Mouse (Mus musculus) heart, embryonic 15.5 days (tissue): Measurements from ENCODE around the gene Suox. TPM values are rescaled to one million over a fixed set of nuclear protein-coding genes. Genes with fewer than 3 reads are reported as not detected.
"Not testable (repeated sequence)": the region's sequence is repeated elsewhere in the genome, so short reads cannot be mapped to it uniquely, and the experiment has no call there.

ENCODE experiments used
- ATAC-seq: fragments of 200-750 bp; cut with Nextera tagmentation; replicated peaks from 2 replicates; pipeline ENCODE4 v1.8.0; 2017; ENCODE audit warnings: low read depth, moderate TSS enrichment; ENCODE audit not compliant: insufficient number of reproducible peaks, insufficient read depth, low FRiP score
- H3K27ac ChIP-seq: fragments of 300-500 bp; sonication (generic); 2 replicates; pipeline ENCODE4 v1.5.1; 2015; ENCODE audit warnings: mild to moderate bottlenecking, inconsistent platforms
- H3K27me3 ChIP-seq: fragments of 300-500 bp; sonication (generic); 2 replicates; pipeline ENCODE4 v1.6.1; 2015; ENCODE audit warnings: inconsistent platforms
- H3K36me3 ChIP-seq: fragments of 300-500 bp; sonication (generic); 2 replicates; pipeline ENCODE4 v1.6.1; 2015; ENCODE audit warnings: mild to moderate bottlenecking, inconsistent platforms
- H3K4me1 ChIP-seq: fragments of 300-500 bp; sonication (generic); replicated peaks from 2 replicates; pipeline ENCODE4 v1.6.1; 2015; ENCODE audit warnings: inconsistent platforms
- H3K4me2 ChIP-seq: fragments of 300-500 bp; sonication (generic); 2 replicates; pipeline ENCODE4 v1.6.1; 2015; ENCODE audit warnings: inconsistent platforms, mild to moderate bottlenecking, moderate library complexity
- H3K4me3 ChIP-seq: fragments of 300-500 bp; sonication (generic); 2 replicates; pipeline ENCODE4 v1.5.1; 2015; ENCODE audit warnings: mild to moderate bottlenecking, inconsistent platforms
- H3K9ac ChIP-seq: fragments of 300-500 bp; sonication (generic); 2 replicates; pipeline ENCODE4 v1.6.1; 2015; ENCODE audit warnings: mild to moderate bottlenecking, inconsistent platforms
- H3K9me3 ChIP-seq: fragments of 300-500 bp; sonication (generic); replicated peaks from 2 replicates; pipeline ENCODE4 v1.6.1; 2016; ENCODE audit warnings: inconsistent platforms
- WGBS: fragments of 180-500 bp; shearing (Covaris S2); methylation state at CpG from one replicate; pipeline ENCODE4 v1.1.7; 2015; ENCODE audit warnings: mixed read lengths; 5-methylcytosine and 5-hydroxymethylcytosine counted together
- polyA plus RNA-seq: library from polyadenylated mRNA; unstranded; fragments of >200 nt; fragmentation: Nextera tagmentation; extraction: Ambion mirVana; gene quantifications from 2 replicates; pipeline ENCODE4 v1.2.1, GENCODE M21; 2015

Gene Suox
- polyA plus RNA-seq, 1 experiment from 2014 or later = 11.1 TPM

DNA sequence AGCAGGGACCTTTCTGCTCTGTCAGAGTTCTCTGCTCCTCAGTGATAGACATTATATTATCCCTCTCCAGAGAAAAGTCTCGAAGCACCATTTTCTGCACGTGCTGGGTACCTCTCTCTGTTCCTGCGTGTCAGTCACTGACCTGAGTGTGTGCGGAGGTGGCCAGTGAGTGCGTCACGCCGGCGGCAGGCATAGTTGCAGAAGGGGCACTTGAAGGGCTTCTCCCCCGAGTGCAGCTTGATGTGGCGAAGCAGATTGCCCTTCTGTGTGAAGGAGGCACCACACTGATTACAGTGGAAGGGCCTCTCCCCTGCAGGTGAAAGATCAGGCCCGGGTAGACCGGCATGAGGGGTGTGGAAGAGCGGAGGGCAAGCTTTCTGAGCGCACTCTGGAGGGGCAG is 33.9 kb downstream of the Suox start:
- Histone ChIP-seq H3K27ac (no peak overlapping the region), H3K4me1 (peaks cover 11% of the 10 kb centered on the region), H3K27me3 (no peaks in the 10 kb centered on the region), H3K36me3 (no peaks in the 10 kb centered on the region), H3K9me3 (no peaks in the 10 kb centered on the region), H3K9ac (no peak overlapping the region), H3K4me2 (no peak overlapping the region), H3K4me3 (no peak overlapping the region)
- 70% methylated on average over 14 of the region's 14 CpGs for WGBS
- ATAC-seq = no peak

DNA sequence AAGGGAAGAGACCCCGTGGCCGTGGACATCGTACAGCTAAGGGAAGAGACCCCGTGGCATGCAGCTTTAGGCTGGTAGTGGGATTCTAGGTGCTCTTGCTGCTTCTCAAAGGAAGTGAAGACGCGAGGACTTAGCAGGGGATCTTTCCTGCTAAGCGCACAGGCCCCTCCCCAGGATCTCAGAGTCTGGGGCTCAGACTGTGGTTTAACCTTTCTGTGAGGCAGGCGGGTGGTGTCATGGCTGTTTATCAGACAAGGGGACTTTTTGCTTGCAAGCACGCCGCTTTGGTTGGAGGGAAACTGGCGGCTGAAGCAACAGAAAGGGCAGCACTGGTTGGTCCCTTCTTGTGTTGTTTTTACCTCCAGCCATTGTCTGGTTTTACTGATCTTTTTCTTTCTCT is 36.9 kb downstream of the Suox start:
- Histone ChIP-seq H3K9ac (0 out of 2 replicates have a peak overlapping the region, but pooled peaks have one; percentile 32), H3K4me3 (0 out of 2 replicates have a peak overlapping the region, but pooled peaks have one; percentile 12), H3K36me3 (no peaks in the 10 kb centered on the region; the same call in 1 of the 2 replicates), H3K4me1 (peaks cover 8% of the 10 kb centered on the region), H3K9me3 (no peaks in the 10 kb centered on the region), H3K4me2 (peak overlapping the region; percentile 30), H3K27ac (0 out of 2 replicates have a peak overlapping the region, but pooled peaks have one; percentile 1), H3K27me3 (no peaks in the 10 kb centered on the region; the same call in 1 of the 2 replicates)
- no peak for ATAC-seq
- WGBS = 20% methylated on average over 11 of the region's 11 CpGs

DNA sequence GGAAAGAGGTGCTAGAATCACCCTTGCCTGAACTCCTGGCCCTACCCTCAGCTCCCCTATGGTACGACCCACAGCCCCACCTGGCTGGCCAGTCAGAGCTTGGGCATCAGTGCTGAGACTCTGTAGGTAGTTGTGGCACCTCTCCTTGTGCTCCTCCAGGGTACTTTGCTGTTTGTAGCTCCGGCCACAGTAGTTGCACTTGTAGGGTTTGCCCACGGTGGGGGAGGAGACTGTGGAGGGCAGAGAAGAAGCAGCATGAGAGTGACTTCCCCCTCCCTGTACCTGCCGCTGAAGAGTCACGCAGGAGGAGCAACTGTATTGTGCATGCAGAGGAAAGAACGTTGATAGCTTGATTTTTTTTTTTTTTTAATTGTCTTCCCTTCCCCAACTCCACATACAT is 37.3 kb downstream of the Suox start:
- Histone ChIP-seq H3K4me1 (peaks cover 4% of the 10 kb centered on the region; the same call in 1 of the 2 replicates), H3K4me2 (peak overlapping the region; percentile 30; the same call in 1 of the 2 replicates), H3K9me3 (no peaks in the 10 kb centered on the region), H3K27ac (no peak overlapping the region), H3K4me3 (no peak overlapping the region), H3K36me3 (no peaks in the 10 kb centered on the region; the same call in 1 of the 2 replicates), H3K9ac (no peak overlapping the region), H3K27me3 (no peaks in the 10 kb centered on the region; the same call in 1 of the 2 replicates)
- ATAC-seq = no peak
- 51% methylated on average over 6 of the region's 6 CpGs for WGBS

DNA sequence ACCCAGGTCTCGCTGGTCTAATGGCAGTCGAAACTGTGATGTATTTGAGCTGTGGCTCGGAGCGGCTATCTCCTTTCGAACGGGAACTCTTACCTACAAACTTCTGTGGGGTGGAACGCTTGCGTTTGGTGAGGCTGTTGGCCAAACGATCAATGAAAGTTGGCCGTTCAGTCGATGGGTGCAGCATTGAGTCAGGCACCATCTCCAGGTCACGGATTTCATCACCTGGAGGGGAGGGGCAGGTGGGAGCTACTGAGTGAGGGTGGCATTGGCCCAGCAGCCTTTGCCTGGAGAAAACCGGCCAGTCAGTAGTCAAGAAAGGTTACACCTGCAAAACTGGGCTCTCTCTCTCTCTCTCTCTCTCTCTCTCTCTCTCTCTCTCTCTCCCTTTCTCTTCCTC is 38.2 kb downstream of the Suox start:
- H3K36me3 ChIP-seq = no peaks in the 10 kb centered on the region; the same call in 1 of the 2 replicates
- WGBS = 92% methylated on average over 13 of the region's 13 CpGs
- H3K4me1 ChIP-seq = peaks cover 4% of the 10 kb centered on the region; the same call in 1 of the 2 replicates
- H3K9ac ChIP-seq = no peak overlapping the region
- H3K9me3 ChIP-seq = no peaks in the 10 kb centered on the region
- ATAC-seq = no peak
- H3K4me3 ChIP-seq = no peak overlapping the region
- H3K27ac ChIP-seq = no peak overlapping the region
- H3K4me2 ChIP-seq = no peak overlapping the region
- no peaks in the 10 kb centered on the region; the same call in 1 of the 2 replicates for H3K27me3 ChIP-seq

DNA sequence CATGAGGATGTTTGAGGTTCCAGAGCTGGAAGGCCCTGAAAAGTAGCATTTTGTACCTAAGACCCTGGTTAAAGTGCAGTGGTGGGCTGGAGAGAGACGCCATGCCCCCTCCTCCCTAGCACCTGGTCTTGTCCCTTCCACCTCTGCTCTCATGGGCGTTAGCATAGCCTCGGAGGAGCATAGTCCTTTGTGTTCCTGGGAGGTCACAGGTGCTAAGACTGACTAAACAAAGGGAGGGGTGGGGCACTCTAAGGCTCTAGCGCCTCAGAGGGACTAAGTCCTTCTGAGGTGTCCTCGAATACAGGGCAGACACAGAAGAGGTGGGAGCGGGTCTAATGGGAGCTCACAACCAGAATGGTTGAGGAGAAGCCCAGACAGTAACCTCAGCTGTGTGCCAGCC is 42.3 kb downstream of the Suox start:
- no peak overlapping the region for H3K27ac ChIP-seq
- no peak for ATAC-seq
- H3K36me3 ChIP-seq = no peaks in the 10 kb centered on the region; the same call in 1 of the 2 replicates
- no peaks in the 10 kb centered on the region for H3K4me1 ChIP-seq
- H3K9me3 ChIP-seq = no peaks in the 10 kb centered on the region
- no peaks in the 10 kb centered on the region; the same call in 1 of the 2 replicates for H3K27me3 ChIP-seq
- no peak overlapping the region for H3K4me3 ChIP-seq
- no peak overlapping the region for H3K9ac ChIP-seq
- 36% methylated on average over 6 of the region's 6 CpGs for WGBS
- no peak overlapping the region for H3K4me2 ChIP-seq

DNA sequence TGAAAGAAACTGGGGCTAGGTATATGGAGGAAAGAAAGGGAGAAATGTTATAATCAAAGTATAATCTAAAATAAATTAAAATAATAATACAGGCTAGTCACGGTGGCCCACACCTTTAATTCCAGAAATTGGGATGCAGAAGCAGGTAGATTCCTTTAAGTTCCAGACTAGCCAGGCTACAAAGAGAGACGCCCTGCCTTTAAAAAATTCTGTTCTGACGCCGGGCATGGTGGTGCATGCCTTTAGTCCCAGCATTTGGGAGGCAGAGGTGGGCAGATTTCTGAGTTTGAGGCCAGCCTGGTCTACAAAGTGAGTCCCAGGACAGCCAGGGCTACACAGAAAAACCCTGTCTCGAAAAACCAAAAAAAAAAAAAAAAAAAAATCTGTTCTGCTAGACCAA is 43.6 kb downstream of the Suox start:
- not testable (repeated sequence) for H3K4me1 ChIP-seq, H3K27me3 ChIP-seq, H3K36me3 ChIP-seq, H3K4me2 ChIP-seq, H3K27ac ChIP-seq, ATAC-seq, H3K9me3 ChIP-seq, H3K9ac ChIP-seq, H3K4me3 ChIP-seq
- WGBS = 81% methylated on average over 5 of the region's 5 CpGs

DNA sequence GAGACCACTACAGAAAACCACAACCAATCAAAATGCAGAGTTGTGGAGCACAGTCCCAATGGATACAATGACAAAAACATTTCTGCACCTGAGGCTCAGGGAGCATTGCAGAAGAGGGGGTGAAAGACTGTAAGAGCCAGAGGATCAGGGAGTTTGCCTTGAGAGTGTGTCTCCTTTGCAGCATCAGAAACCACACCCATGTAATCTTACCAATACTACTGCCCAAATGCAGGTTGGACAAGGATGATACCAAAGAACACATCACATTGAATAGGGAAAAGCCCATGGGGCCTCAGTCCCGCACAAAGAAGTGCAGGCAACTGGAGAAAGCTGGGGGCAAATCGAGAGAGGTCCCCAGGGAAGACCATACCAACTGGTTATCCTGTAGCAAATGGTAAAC is 44.1 kb downstream of the Suox start:
- peaks cover 7% of the 10 kb centered on the region for H3K36me3 ChIP-seq
- H3K9me3 ChIP-seq = no peaks in the 10 kb centered on the region
- no peak overlapping the region for H3K4me3 ChIP-seq
- WGBS = 78% methylated on average over 2 of the region's 2 CpGs
- no peak for ATAC-seq
- no peaks in the 10 kb centered on the region; the same call in 1 of the 2 replicates for H3K27me3 ChIP-seq
- no peak overlapping the region for H3K27ac ChIP-seq
- H3K4me1 ChIP-seq = peaks cover 6% of the 10 kb centered on the region
- H3K9ac ChIP-seq = no peak overlapping the region
- no peak overlapping the region for H3K4me2 ChIP-seq

DNA sequence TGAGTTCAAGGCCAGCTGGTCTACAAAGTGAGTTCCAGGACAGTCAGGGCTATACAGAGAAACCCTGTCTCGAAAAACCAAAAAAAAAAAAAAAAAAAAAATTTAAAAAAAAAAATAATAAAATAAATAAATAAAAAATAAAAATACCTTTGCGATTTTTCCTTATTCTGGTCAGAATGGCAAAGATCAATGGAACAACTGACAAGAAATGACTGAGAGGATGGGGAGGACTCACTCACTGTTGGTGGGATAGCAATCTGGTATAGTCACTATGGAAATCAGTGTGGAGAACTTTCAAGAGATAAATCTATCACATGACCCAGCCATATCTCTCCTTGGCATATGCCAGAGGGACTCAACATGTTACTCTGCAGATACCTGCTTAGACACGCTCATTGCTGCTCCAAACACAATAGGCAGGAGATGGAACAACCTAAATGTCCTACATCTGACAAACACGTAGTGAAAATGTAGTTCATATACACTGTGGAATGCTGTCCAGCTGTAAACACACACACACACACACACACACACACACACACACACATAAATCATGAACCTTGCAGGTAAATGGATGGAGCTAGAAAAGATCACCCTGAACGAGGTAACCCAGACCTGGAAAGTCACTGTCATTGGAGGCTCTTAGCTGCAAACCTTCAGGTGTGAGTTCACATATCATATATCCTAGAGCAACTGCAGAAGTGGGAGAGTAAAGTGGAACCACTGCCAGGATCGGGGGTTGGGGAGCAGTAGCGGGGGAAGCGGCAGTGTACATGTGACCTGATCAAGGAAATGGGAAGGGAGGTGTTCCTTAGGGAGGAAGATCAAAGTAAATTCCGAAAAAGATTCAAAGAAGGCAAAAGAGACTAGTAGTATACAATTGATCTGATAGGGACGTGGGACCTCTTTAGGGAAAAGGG is 46.2 kb downstream of the Suox start:
- Histone ChIP-seq H3K36me3 (peaks cover 23% of the 10 kb centered on the region), H3K9ac (no peak overlapping the region), H3K4me1 (peaks cover 6% of the 10 kb centered on the region), H3K9me3 (no peaks in the 10 kb centered on the region), H3K4me3 (no peak overlapping the region), H3K4me2 (no peak overlapping the region), H3K27me3 (no peaks in the 10 kb centered on the region), H3K27ac (no peak overlapping the region)
- no peak for ATAC-seq
- WGBS = 75% methylated on average over 10 of the region's 10 CpGs

DNA sequence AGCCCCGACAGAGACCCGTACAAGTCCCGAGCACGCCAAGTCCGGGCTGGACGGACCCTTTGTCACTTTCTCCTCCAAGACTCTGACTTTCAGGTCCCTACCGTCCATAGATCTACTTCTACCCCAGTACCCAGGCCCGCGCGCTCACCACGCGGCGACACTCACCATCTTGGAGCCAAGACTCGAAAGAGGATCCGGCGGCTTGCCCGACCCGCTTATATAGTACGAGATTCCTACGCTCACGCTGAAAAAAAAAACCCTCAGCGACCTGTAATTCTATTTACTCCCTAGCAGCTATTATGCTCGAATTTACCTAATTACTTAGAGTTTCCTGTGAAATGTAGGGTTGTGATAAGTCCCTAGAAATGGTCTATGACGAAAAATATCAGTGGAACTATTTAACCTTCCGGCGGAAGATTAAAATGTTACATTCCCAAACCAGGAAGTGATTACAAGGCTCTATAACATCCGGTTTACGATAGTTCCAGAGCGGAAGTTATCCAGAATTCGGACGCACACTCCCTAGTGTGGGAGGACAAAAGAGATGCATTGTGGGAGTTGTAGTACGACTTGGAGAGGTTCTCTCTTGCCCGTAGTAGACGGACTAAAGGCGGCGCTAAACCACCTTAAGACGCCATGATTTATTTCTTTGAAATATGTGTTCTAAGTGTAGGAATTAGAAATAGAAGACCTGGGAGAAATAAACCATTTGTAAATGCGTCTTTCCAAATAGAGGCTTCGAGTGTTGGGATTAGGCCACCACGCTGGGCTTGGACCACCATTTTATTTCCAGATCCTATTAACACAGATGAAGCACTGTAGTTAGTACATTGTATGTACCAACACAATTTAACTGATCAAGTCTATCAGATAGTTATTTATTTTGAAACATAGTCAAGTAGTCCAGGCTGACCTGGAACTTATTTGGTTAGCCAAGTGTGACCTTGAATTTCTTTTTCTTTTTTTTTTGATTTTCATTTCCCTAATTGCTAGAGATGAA is 47.3 kb downstream of the Suox start, which contains the start of gene Rps26:
Gene Rps26 (minus strand): TSS at position 437 of the 1,000 bp plus-strand sequence.
- under 1% methylated on average over 40 of the region's 40 CpGs for WGBS
- ATAC-seq = peak; percentile 96
- Histone ChIP-seq H3K4me1 (peaks cover 6% of the 10 kb centered on the region), H3K9me3 (no peaks in the 10 kb centered on the region), H3K36me3 (peaks cover 23% of the 10 kb centered on the region), H3K9ac (peak within 1 kb of the TSS; percentile 95), H3K4me3 (peak within 1 kb of the TSS; percentile 78), H3K4me2 (peak within 1 kb of the TSS; percentile 81), H3K27me3 (no peaks in the 10 kb centered on the region), H3K27ac (peak within 1 kb of the TSS; percentile 69)

DNA sequence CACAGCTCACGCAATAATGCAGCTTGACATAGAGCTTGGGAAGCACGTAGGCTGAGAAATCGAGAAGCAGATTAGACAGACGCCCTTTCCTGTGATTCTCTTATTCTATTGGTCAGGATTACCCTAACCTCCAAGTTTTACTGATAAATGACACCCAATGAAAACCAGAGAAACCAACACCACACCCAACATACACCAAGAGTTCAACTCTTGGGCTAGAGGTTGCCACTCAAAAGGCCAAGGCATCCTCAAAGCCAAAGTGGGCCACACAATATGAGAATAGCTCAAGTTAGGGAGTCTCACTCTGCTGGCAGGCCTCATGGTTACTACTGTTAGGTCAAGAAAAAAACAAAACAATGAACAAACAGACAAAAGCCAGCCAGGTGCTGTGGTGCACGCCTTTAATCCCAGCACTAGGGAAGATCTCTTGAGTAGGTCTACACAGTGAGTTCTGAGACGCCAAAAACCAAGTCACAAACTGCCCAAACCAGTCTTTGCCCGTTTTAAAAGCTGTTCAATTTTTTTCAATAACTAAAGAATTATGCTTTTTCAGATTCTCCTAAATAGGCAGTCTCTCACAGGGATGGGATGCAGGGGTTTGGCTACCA is 48.5 kb downstream of the Suox start:
- peak overlapping the region; percentile 78 for H3K4me3 ChIP-seq
- H3K9ac ChIP-seq = peak overlapping the region; percentile 95
- H3K4me2 ChIP-seq = peak overlapping the region; percentile 81
- peaks cover 23% of the 10 kb centered on the region for H3K36me3 ChIP-seq
- peak overlapping the region; percentile 69 for H3K27ac ChIP-seq
- no peak for ATAC-seq
- H3K27me3 ChIP-seq = no peaks in the 10 kb centered on the region
- peaks cover 6% of the 10 kb centered on the region for H3K4me1 ChIP-seq
- H3K9me3 ChIP-seq = no peaks in the 10 kb centered on the region
- 34% methylated on average over 7 of the region's 7 CpGs for WGBS
